Mouse (Mus musculus): ENCODE results near the gene Mmp11. TPM values are rescaled to one million over a fixed set of nuclear protein-coding genes. Genes with fewer than 3 reads are reported as not detected.

Gene Mmp11
- total RNA-seq (2023), result not detected

GRCm38 (mm10) chr10:75935680-75936541, at the start of gene Mmp11:
Gene Mmp11, minus strand, starts transcription at chr10:75936496.

GRCm38 (mm10) chr10:75954381-75954811, 18.1 kb upstream of the Mmp11 start, which contains the start of gene Gm5134:
Gene Gm5134, plus strand, starts transcription at chr10:75954514.

GRCm38 (mm10) chr10:75942736-75943477, 6.6 kb upstream of the Mmp11 start, which contains the start of gene Vpreb3:
Gene Vpreb3, plus strand, starts transcription at chr10:75943057.

GRCm38 (mm10) chr10:75940520-75940919, 4.2 kb upstream of the Mmp11 start, which contains the start of gene Gm867:
Gene Gm867, minus strand, starts transcription at chr10:75940672.

GRCm38 (mm10) chr10:75932891-75933290, 3.4 kb downstream of the Mmp11 start, which contains the start of gene Chchd10:
Gene Chchd10, plus strand, starts transcription at chr10:75933130.

GRCm38 (mm10) chr10:75921026-75921725, 15.1 kb downstream of the Mmp11 start, which contains the start of gene Smarcb1:
Gene Smarcb1, minus strand, starts transcription at chr10:75921617.

GRCm38 (mm10) chr10:75893089-75893750, 43.1 kb downstream of the Mmp11 start, which contains the start of gene Derl3:
Gene Derl3, plus strand, starts transcription at chr10:75893413.

Other genes starting within 250 kb of the Mmp11 start
- gene Cabin1, start 172.2 kb downstream of the Mmp11 start, total RNA-seq (2023), result 10 to 100 TPM; 74.5 to 83.3 TPM
- gene Ddt, start 163.1 kb downstream of the Mmp11 start, total RNA-seq (2023), result 10 to 100 TPM; 24.1 to 28.8 TPM
- gene Gm20441, start 155.5 kb downstream of the Mmp11 start, total RNA-seq (2023), result not detected
- 1 to 10 TPM; 6.3 to 6.8 TPM for gene Gstt3, start 155.1 kb downstream of the Mmp11 start, total RNA-seq (2023)
- 1 to 10 TPM in 1 of 2 experiments, under 1 TPM in 1; 0.52 to 1.0 TPM for gene Gstt1, start 137.9 kb downstream of the Mmp11 start, total RNA-seq (2023)
- gene Gstt4, start 114.0 kb downstream of the Mmp11 start, total RNA-seq (2023), result not detected
- 1 to 10 TPM; 5.9 to 6.4 TPM for gene Gstt2, start 99.1 kb downstream of the Mmp11 start, total RNA-seq (2023)
- gene Mif, start 76.3 kb downstream of the Mmp11 start, total RNA-seq (2023), result 10 to 100 TPM; 87.8 to 90.9 TPM
- 1 to 10 TPM in 1 of 2 experiments, under 1 TPM in 1; 0.84 to 3.1 TPM for gene Derl3, start 43.1 kb downstream of the Mmp11 start, total RNA-seq (2023)
- gene Smarcb1, start 14.9 kb downstream of the Mmp11 start, total RNA-seq (2023), result 10 to 100 TPM; 35.2 to 36.8 TPM
- gene Chchd10, start 3.4 kb downstream of the Mmp11 start, total RNA-seq (2023), result 1 to 10 TPM in 1 of 2 experiments, under 1 TPM in 1; 0.79 to 3.7 TPM
- gene Gm867, start 4.2 kb upstream of the Mmp11 start, total RNA-seq (2023), result not detected
- not detected for gene Vpreb3, start 6.6 kb upstream of the Mmp11 start, total RNA-seq (2023)
- gene Gm5134, start 18.0 kb upstream of the Mmp11 start, total RNA-seq (2023), result under 1 TPM in 1 of 2 experiments, not detected in 1; 0.43 TPM
- 1 to 10 TPM; 3.4 to 3.6 TPM for gene Zfp280b, start 96.2 kb upstream of the Mmp11 start, total RNA-seq (2023)
- not detected for gene Slc5a4b, start 174.5 kb upstream of the Mmp11 start, total RNA-seq (2023)
- gene Slc5a4a, start 211.0 kb upstream of the Mmp11 start, total RNA-seq (2023), result not detected

Data from monocyte, adult 59 days (primary cell).